Mouse (Mus musculus) midbrain, postnatal 0 days (tissue): ENCODE results near the gene Prrg4. TPM values are rescaled to one million over a fixed set of nuclear protein-coding genes. Genes with fewer than 3 reads are reported as not detected.

Source experiments
- ATAC-seq: fragments of 200-750 bp; cut with Nextera tagmentation; 2 replicates; pipeline ENCODE4 v1.8.0; 2017; ENCODE audit warnings: moderate number of reproducible peaks, mild to moderate bottlenecking, moderate TSS enrichment, moderate library complexity; ENCODE audit not compliant: low FRiP score
- DNase-seq: peaks from one replicate; pipeline ENCODE4 v3.0.0-alpha.2; 2015; ENCODE audit warnings: low spot score
- H3K27ac ChIP-seq: fragments of 300-500 bp; sonication (generic); 2 replicates; pipeline ENCODE4 v1.5.1; 2014; ENCODE audit warnings: low read depth, mild to moderate bottlenecking, low read length, mixed read lengths
- H3K27me3 ChIP-seq: fragments of 300-500 bp; sonication (generic); 2 replicates; pipeline ENCODE4 v1.6.1; 2014; ENCODE audit warnings: low read length, control low read depth, mixed read lengths; ENCODE audit not compliant: insufficient read depth
- H3K36me3 ChIP-seq: fragments of 300-500 bp; sonication (generic); 2 replicates; pipeline ENCODE4 v1.6.1; 2014; ENCODE audit warnings: low read length, control low read depth, mixed read lengths; ENCODE audit not compliant: insufficient read depth
- H3K4me1 ChIP-seq: fragments of 300-500 bp; sonication (generic); 2 replicates; pipeline ENCODE4 v1.6.1; 2014; ENCODE audit warnings: mild to moderate bottlenecking, control low read depth, antibody characterized with exemption, low read length, mixed read lengths; ENCODE audit not compliant: insufficient read depth
- H3K4me2 ChIP-seq: fragments of 300-500 bp; sonication (generic); 2 replicates; pipeline ENCODE4 v1.6.1; 2014; ENCODE audit warnings: low read depth, mild to moderate bottlenecking, low read length, mixed read lengths; ENCODE audit not compliant: poor library complexity, severe bottlenecking
- H3K4me3 ChIP-seq: fragments of 300-500 bp; sonication (generic); 2 replicates; pipeline ENCODE4 v1.5.1; 2014; ENCODE audit warnings: low read depth, mild to moderate bottlenecking, low read length, moderate library complexity
- H3K9ac ChIP-seq: fragments of 300-500 bp; sonication (generic); replicated peaks from 2 replicates; pipeline ENCODE4 v1.6.1; 2014; ENCODE audit warnings: mild to moderate bottlenecking, low read length, moderate library complexity, mixed read lengths; ENCODE audit not compliant: poor library complexity, severe bottlenecking
- H3K9me3 ChIP-seq: fragments of 300-500 bp; sonication (generic); 2 replicates; pipeline ENCODE4 v1.6.1; 2016; ENCODE audit warnings: low read length, control low read depth
- CTCF ChIP-seq: IDR thresholded peaks from 2 replicates; pipeline ENCODE4 v1.5.1; 2016; ENCODE audit warnings: antibody characterized with exemption, mild to moderate bottlenecking
- WGBS: fragments of 180-500 bp; shearing (Covaris S2); extraction: QIAGEN DNeasy Blood & Tissue Kit; methylation state at CpG from one replicate; pipeline ENCODE4 v1.1.7; 2014; 5-methylcytosine and 5-hydroxymethylcytosine counted together
- polyA plus RNA-seq: library from polyadenylated mRNA; unstranded; fragments of >200 nt; fragmentation: Nextera tagmentation; extraction: Ambion mirVana; gene quantifications from 2 replicates; pipeline ENCODE4 v1.2.1, GENCODE M21; 2015
- total RNA-seq: library from RNA; depleted of rRNA; stranded (reverse); fragments of >200 nt; gene quantifications from 2 replicates; pipeline ENCODE4 v1.2.3, GENCODE M21; 2014

Prrg4 gene
- total and polyA plus RNA-seq, 2 experiments from 2014 or later: 0.98 to 1.5 TPM

GRCm38 (mm10) chr2:104855732-104856131, 6.1 kb upstream of the Prrg4 start:
- no peak overlapping the region for H3K27ac ChIP-seq
- 32% methylated on average over 3 of the region's 3 CpGs for WGBS
- H3K9me3 ChIP-seq: no peaks in the 10 kb centered on the region
- no peaks in the 10 kb centered on the region for H3K36me3 ChIP-seq
- H3K4me3 ChIP-seq: no peak overlapping the region
- H3K9ac ChIP-seq: no peak overlapping the region
- H3K27me3 ChIP-seq: 0 out of 2 replicates have a peak, but pooled peaks cover 3% of the 10 kb centered on the region
- no peak overlapping the region for H3K4me2 ChIP-seq
- H3K4me1 ChIP-seq: no peaks in the 10 kb centered on the region
- no peak for DNase-seq
- no peak for TF ChIP-seq CTCF
- no peak for ATAC-seq

GRCm38 (mm10) chr2:104854836-104855235, 5.2 kb upstream of the Prrg4 start:
- no peak overlapping the region for H3K9ac ChIP-seq
- H3K36me3 ChIP-seq: no peaks in the 10 kb centered on the region
- ATAC-seq: no peak
- H3K9me3 ChIP-seq: no peaks in the 10 kb centered on the region
- H3K4me1 ChIP-seq: no peaks in the 10 kb centered on the region
- no peak for DNase-seq
- H3K4me3 ChIP-seq: no peak overlapping the region
- TF ChIP-seq CTCF: no peak
- 0 out of 2 replicates have a peak, but pooled peaks cover 3% of the 10 kb centered on the region for H3K27me3 ChIP-seq
- H3K27ac ChIP-seq: no peak overlapping the region
- no peak overlapping the region for H3K4me2 ChIP-seq
- WGBS: 68% methylated on average over 1 of the region's 1 CpGs

- no peak overlapping the region for H3K27ac ChIP-seq
- H3K4me2 ChIP-seq: no peak overlapping the region
- H3K9me3 ChIP-seq: no peaks in the 10 kb centered on the region
- TF ChIP-seq CTCF: no peak
- WGBS: 93% methylated on average over 7 of the region's 7 CpGs
- no peak overlapping the region for H3K4me3 ChIP-seq
- no peak overlapping the region for H3K9ac ChIP-seq
- no peaks in the 10 kb centered on the region for H3K36me3 ChIP-seq
- H3K27me3 ChIP-seq: 0 out of 2 replicates have a peak, but pooled peaks cover 3% of the 10 kb centered on the region
- DNase-seq: no peak
- ATAC-seq: no peak
- H3K4me1 ChIP-seq: no peaks in the 10 kb centered on the region
Measured at GRCm38 (mm10) chr2:104852546-104852945, 2.9 kb upstream of the Prrg4 start.

- Histone ChIP-seq H3K4me3 (no peak overlapping the region), H3K27me3 (0 out of 2 replicates have a peak, but pooled peaks cover 3% of the 10 kb centered on the region), H3K9me3 (no peaks in the 10 kb centered on the region), H3K9ac (no peak overlapping the region), H3K4me1 (no peaks in the 10 kb centered on the region), H3K27ac (no peak overlapping the region), H3K36me3 (no peaks in the 10 kb centered on the region), H3K4me2 (no peak overlapping the region)
- DNase-seq (peak; percentile 18), ATAC-seq (no peak)
- no peak for TF ChIP-seq CTCF
- WGBS: 45% methylated on average over 5 of the region's 5 CpGs
Measured at GRCm38 (mm10) chr2:104851686-104852085, 2.0 kb upstream of the Prrg4 start.

GRCm38 (mm10) chr2:104849991-104850359, 299 bp upstream of the Prrg4 start:
- H3K36me3 ChIP-seq: no peaks in the 10 kb centered on the region
- ATAC-seq (no peak), DNase-seq (no peak)
- H3K4me2 ChIP-seq: peak overlapping the region; percentile 97
- 65% methylated on average over 3 of the region's 3 CpGs for WGBS
- H3K4me3 ChIP-seq: peak overlapping the region; percentile 43
- 0 out of 2 replicates have a peak, but pooled peaks cover 3% of the 10 kb centered on the region for H3K27me3 ChIP-seq
- H3K4me1 ChIP-seq: no peaks in the 10 kb centered on the region
- TF ChIP-seq CTCF: no peak
- H3K9me3 ChIP-seq: no peaks in the 10 kb centered on the region
- H3K27ac ChIP-seq: no peak overlapping the region
- H3K9ac ChIP-seq: peak overlapping the region; percentile 48; the same call in 1 of the 2 replicates

- H3K4me3 ChIP-seq: peak overlapping the region; percentile 43; the same call in 1 of the 2 replicates
- H3K9ac ChIP-seq: no peak overlapping the region
- no peaks in the 10 kb centered on the region for H3K9me3 ChIP-seq
- no peak for DNase-seq
- no peak for ATAC-seq
- H3K36me3 ChIP-seq: no peaks in the 10 kb centered on the region
- H3K4me1 ChIP-seq: no peaks in the 10 kb centered on the region
- 0 out of 2 replicates have a peak, but pooled peaks cover 3% of the 10 kb centered on the region for H3K27me3 ChIP-seq
- H3K27ac ChIP-seq: no peak overlapping the region
- peak overlapping the region; percentile 97 for H3K4me2 ChIP-seq
- WGBS: 37% methylated on average over 16 of the region's 16 CpGs
- no peak for TF ChIP-seq CTCF
Measured at GRCm38 (mm10) chr2:104848235-104849161, 1.2 kb downstream of the Prrg4 start.
